Mouse (Mus musculus) CH12F3 (cell line): ENCODE data around the gene Pbx1.

ENCODE experiments used
- in situ Hi-C: fragments of 300-500 bp; cut with MboI; formaldehyde crosslinking; loops from 2 replicates; pipeline ENCODE4 v1.14.3; 2020; ENCODE audit warnings: low sequenced_read_pairs

The Pbx1 gene

DNA sequence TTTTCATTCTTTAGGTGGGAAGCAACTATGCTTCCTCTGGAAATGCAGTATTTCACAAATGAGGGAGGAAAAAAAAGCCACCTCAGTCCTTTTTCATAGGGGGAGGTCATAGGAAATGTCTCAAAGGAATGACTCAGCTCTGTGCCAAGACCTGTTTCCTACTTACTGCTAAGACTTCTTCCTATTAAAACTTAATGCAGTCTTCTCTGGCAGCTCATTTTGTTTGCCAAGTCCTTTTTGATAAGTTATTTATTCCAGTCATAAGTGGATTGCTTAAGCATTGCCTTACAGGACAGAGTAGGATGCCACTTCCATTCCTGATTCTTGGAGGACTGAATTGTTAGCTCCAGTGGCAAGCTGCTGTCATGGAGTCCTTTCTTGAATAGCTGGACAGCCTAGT, 41.3 kb downstream of the Pbx1 start:
- in situ Hi-C loops = no loop called here

DNA sequence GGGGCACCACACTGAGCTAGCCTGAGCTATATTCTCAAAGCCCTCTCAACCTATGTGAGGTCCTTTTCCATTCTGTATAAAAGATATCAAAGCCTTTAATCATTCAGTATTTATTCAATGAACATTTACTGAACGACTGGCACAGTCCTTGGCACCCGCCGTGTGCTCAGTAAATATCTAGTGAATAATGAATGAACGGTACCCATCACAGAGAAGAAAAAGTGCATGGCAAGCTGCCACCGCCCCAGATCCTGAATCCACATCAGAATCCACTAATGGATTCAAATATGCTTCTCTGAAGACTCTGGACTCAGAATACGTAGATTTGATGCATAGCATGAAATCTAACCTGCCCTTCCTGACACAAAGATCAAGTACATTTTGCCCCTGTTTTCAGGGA, 45.9 kb downstream of the Pbx1 start:
- in situ Hi-C loops = no loop called here

DNA sequence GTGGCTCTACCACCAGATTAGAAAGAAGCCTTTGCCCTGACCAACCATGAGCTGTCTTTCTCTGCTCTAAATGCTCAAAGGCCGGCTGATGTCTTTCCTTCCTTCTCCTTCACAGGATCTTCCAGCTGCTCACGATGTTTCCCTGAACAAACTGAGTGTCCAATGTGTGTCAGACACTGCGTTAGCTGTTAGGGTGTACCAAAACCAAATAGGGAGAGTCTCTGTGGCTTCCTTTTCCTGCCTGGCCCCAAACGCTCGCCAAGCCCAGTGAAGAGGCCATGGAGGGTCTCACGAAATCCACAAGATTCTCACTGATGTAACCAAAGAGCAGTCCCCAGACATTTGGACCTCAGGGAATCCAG, 47.5 kb downstream of the Pbx1 start:
- in situ Hi-C loops = no loop called here

DNA sequence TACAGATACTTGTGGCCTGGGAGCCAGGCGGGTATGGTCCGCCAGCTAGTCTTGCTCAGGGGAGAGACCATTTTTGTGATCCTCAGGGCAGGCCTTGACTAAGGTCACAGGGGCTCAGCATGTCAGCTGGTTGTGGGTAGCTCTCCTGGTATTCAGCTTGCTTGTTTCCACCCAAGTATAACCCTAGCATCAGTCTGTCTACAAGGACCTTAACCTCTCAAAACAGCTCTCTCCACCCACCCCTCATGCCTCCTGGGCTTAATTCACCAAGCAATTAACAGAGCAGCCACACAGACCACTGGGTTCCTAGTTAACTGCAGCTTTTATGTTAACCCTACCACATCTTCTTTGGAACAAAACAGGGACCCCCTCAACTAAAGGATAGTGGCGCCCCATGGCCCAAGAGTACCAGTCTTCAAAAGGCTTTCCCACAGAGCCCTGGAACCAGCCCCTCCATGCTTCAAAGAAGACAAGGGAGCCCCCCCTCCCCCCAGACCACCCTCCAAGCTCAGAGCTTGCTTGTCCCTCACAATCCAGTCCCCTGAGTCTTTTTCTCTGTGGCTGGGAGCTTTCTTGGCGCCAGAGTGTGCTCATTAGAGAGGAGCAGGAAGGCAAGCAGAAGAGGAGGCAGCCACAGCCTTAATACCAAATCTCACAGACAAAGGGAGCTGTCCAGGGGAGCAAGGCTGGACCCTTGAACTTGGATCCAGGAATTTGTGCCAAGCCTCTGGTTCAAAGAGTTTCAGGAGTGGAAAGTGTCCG, 48.1 kb downstream of the Pbx1 start:
- in situ Hi-C loops = no loop called here

DNA sequence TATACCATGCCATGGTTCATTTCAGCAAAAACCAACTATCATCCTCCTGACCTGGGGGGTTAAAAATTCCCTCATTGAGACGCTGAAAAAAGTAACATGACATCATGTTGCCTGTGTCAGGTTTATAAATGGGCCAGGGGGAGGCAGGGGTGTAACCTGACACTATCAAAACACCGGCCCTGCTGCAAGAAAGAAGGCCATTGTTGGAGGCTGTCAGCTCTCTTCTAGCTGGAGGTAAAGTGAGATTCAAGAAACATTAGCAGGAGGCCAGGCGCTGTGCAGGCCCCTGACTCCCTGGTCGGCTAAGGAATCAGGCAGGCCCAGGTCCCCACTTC, 49.3 kb downstream of the Pbx1 start:
- in situ Hi-C loops = no loop called here

DNA sequence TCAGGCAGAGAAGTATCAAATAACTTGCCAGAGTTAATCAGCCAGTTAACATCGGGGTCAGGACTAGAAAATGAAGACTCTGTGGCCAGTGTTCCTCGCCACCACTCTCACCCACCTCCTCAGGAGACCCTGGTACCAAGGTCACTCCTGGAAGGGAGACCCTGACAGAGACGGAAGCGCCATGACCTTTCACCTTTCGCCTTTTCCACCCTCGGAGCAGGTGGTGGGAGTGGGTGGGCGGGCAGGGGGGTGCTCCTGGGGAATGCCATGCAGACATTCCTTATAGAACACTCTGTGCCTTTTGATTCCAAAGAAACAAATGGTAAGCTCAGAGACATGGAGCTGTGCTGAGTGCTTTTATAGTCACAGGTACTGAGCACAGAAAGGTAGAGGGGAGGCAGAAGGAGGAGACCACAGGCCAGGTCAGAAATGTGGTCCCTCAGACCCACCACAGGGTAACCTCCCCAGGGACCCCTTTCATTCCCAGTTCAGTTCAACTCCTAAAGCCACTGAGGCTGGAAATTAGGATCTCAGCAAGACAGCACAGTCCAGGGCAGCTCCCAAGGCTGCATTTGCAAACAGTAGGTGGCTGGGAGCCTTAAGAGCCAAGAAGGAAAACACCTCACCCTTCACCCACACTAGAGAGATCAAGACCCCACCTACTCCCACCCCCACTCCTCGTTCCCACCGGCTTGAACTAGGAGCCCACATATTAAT, 49.8 kb downstream of the Pbx1 start:
- in situ Hi-C loops = no loop called here

DNA sequence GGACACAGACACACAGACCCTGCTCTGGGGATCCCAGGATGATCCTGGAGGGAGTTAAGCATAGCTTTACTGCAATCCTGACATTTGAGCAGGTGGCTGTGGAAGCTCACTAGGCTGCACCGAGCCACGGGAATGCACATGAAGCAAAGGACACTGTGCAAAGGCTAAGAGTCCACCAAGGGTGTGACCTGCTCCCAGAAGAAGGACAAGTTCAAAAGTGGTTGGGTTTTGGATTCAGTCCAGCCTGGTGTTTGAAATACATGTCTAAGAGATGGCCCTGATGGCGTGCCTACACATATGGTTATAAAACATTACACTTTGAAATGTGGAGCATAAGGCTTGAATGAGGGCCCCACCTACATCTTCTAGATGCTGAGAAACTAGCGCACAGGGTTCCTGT, 50.6 kb downstream of the Pbx1 start:
- in situ Hi-C loops = no loop called here

DNA sequence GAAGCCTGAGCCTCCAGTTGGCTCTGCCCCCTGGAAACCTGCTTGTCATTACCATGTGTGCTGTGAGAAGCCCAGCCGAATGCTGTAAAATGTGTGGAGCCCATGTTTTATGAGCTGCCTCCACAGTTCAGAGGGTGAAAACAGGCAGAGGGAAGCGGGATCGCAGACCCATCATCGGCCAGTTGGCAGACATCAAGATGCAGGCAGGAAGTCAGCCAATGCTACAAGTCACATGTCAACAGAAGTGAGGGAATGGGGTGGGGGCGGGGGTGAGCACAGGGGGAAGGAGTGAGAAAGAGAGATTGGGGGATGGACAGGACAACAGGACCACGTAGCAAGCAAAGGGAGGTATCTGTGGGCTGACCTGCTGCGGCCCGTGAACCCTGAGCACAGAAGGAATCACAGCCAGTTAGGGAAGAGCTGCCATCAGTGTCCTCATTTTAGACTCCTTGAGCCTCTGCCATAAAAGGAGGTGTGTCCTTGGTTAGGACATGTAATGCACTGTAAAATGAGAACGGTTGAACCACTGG, 51.8 kb downstream of the Pbx1 start:
- in situ Hi-C loops = no loop called here

DNA sequence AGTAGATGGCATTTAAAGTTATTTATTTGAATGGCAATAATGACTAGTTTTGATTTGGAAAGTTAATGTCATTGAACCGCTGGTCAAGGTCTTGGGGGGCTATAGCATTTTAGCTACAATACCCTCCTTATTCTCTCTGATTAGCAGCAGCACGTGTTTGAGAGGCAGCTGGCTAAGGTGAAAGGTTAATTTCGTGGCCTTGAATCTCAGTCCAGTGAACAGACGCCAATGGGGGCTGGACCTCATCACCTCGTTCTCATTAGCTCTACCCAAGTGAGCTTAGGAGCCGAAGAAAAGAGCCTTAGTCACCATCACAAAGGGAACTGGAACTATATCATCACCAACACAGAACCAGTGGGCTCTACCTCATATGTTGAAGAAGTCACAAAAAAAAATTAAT, 54.4 kb downstream of the Pbx1 start:
- in situ Hi-C loops = no loop called here

DNA sequence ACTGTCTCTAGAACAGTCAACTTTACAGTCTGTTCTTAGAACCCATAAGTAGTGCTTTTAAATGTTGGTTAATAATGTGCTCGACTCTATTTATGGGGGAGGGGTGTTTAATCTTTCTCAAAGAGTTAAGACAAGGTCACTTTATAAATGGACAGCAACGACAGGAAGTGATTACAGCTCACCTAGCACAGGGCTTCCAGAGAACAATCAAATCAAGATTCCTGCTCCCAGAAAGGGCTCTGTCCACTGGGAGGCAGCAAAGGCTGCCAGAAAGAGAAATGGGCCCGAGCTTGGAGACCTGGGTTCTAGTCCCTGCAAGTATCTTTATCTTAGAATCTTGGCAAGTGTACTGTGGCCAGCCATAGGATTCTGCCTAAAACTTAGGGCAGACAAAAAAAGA, 55.7 kb downstream of the Pbx1 start:
- in situ Hi-C loops = no loop called here

DNA sequence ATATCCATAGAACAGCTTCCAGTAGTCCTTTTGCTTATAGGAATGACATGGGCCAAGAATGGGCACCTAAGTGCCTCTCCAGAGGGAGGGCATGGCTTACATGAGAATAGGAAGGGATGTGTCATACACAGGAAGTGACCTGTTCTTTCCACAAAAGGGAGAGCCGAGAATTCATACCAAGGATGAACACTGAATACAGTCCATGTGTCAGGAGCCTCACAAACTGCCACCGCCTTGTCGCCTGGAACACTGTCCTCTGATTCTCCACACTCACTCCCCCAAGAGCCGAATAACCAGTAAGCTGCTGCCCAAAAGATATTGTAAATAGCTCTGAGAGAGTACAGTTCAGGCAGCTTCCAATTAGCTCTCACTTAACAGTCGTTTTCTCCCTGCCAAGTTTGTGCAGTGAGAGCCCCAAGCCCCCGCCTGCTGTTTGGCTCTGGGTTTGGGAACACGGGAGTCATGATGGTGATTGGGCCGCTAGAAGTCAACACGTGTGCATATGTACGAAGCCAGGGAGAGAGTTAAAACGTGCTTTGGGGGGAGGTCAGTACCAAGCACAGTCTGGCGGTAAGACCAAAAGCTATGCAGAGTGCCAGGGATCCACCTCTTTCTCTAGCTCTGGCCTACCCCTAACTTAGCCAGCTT, 57.0 kb downstream of the Pbx1 start:
- in situ Hi-C loops = no loop called here

DNA sequence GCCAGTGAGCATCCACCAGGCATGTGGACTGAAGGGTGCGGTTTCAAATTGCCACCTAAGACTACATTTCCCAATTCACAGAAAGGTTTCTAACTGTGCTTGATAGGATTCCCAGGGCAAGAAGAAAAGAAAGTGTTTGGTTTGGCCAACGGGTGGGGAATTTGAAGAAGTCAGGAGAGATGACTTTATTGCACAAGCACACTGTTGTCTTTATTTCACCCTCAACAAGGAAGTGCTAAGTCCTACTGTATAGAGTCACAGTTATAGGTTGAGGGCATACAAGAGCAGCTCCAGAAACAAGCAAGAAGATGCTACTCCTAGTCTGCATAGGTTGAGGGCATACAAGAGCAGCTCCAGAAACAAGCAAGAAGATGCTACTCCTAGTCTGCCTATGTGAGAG, 60.0 kb downstream of the Pbx1 start:
- in situ Hi-C loops = no loop called here

DNA sequence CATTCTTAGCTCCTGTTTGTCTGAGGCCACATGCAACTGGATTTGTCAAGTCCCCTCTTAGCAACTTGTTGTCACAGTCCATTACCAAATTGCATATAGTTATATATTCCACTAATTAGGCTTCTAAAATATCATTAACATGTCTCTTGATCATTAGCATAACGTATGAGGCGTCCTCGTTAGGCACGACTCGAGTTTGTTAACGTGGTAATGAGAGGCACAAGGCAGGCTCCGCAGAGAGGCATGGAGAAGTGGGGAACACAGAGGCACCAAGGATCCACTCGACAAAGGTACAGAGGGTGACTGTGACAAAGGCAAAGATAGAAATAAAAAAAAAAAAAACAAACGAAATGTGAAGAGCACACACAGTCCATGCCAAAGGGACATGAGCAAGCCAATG, 61.1 kb downstream of the Pbx1 start:
- in situ Hi-C loops = no loop called here

DNA sequence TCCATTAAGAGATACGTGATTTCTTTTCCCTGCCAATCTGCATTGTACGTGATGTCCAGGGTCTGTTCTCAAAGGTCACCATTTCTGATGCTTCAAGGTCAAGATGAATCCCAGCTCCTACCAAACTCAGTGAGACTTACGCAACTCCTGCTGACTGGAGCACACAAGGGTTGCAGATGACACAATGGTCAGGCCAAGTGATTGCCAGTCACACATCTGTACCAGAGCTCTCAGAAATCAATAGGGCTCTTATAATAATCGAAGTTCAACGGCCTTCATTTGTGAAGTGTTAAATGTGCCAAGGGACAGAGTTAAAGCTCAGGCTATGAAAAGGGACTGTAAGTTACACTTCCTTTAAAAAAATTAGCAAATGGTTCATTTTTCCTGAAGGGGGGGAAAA, 65.8 kb downstream of the Pbx1 start:
- in situ Hi-C loops = no loop called here

DNA sequence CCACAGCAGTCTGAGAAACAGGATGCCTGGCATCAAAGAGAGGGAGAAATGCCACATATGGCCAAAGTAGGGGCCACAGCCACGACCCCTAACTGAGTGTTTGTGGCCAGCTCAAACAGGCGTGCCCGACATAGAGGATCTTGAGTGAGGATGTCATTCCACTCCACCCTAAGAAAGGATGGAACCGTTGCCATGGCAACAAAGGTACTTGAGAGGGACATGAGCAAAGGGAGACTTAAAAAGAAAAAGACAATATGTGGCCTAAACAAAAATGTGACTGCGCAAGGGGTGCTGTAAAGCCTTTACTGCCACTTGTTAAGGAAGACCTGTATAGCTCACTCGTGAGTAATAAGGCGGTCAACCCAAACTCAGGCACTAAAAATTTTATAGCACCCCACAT, 67.7 kb downstream of the Pbx1 start:
- in situ Hi-C loops = no loop called here

DNA sequence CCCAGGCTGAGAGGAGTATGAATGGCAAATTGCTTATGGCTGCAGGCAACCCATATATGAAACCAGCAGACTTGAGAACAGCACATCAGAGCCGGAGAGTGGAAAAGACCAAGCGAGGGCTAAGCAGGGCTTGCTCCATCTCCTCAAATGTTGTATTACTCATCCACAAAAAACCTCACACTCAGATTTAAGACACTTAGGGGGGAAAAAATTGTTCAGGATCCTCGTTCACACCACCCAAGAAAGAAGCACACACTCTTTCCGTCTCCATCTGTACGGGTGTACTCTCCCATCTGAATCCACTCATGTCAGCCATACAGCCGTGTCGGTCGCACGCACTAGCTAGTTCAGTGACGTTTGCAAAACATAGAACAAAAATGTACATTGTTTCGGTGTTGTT, 69.0 kb downstream of the Pbx1 start:
- in situ Hi-C loops = no loop called here

DNA sequence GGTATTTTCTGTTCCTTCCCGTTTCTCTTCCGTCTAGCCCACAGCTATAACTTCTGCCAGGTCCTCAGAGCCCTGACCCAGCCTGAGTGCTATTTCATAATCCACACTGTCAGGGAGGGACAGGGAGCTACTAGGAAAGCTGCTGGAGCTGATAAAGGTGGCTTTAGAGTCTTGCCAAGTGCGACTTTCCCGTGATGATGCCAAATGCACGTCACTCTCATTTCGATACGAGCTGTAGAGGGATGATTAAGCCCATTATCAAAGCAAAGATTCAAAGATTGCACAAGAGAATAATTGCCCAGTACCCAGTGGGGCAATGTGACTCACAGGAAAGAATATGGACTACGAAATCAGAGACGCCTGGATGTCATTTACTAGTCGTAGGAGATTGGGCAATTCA, 69.6 kb downstream of the Pbx1 start:
- in situ Hi-C loops = no loop called here

DNA sequence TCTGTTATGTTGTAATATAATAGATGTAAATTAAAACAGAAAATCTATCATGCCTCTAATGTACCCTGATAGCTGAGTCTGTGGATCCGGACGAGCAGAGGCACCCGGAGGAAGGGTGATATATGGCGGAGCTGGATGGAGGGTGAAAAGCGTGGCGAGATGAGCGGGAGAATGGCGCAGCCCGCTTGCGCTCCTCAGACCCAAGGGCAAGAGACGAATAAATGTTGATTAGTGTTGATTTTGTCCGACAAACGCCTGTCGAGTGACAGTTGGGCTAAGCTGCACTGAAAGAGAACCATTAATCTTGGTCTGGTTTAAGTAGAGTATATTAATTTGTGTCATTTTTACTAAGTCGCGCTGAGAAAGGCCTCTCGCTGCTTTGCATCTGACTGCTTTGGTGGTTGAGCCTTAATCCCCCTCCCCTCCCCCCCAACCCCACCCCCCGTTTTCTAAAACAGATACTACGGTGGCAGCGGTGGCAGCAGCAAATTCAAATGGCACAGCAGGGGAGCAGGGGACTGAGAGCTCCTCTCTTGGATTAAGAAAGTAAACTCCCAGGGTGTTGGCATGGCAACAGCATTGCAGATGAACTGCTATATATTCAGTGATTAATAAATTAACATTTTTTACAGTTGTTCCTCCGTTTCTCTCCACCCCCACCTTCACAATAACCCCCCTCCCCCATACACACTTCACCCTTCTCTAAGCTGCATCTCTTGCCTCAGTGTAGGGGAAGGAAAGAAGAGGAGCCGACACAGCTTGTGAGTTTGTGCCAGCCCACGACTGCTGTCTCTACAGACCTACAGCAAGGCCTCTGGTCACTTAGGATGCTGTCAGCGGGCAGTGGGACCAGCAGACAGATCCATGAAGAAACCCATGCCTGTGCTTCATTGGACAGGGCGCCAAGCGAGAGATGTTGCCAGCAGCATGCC, 74.1 kb downstream of the Pbx1 start:
- in situ Hi-C loops = no loop called here

DNA sequence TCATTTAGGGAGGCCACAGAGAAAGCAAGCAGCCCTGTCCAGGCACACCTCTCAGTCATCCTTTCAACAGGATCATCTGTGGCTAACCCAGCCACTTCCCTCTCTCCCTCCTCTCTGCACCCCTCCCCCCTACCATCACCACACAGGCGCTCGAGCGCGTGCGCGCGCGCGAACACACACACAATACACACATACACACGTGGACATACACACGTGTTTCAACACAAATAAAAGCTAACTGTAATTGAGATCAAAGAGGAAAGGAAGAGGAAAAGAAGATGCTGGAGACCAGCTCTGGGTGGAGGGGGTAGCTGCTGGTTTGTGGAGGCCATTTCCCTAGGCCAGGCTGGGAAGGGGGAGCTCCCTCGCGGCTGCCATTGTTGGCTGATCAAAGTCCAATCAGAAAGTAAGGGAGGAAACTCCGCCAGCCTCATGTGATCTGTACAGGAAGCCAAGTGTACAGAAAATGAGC, 75.1 kb downstream of the Pbx1 start:
- in situ Hi-C loops = no loop called here

DNA sequence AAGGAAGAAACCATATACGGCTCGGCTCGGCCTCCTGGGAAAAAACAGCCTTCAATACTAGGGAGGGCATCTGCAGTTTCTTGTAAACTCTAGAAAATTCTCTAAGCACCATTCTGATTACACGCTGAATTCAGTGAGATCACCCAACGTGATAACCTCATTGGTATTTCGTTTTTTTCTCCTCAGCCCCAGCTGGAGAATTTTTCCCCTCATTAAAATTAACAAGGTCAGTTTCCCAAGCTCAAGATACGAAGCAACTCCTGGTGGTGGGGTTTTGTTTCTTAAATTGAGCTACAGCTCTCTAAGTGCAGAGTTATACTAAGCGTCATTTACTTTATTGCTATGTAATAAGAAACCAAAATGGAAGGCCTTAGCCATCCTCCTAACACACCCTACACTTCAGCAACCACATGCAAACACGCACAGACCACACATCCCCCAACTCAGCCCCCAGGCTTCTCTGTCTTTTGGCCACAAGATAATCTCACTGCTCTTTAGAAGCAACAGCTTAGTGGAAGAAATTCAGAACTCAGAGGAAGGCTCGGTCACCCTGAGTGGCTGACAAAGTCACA, 76.0 kb downstream of the Pbx1 start:
- in situ Hi-C loops = no loop called here

DNA sequence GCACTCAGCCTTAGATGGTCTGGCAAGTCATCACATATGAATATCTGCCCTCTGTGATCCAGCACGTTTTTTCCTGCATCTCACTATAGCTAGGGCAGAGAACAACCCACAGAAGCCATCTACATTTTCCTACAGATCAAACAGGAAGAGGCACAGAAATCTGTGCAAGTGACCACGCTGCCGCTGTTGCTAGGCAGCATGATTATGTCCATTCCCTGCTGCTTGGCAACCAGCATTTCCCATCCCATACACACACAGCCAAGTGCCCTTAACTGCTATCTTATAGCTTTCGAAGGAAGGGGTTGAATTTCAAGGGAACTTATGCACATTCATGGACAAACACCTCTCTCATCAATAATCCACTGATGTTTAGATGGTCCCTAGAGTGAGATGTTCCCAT, 77.1 kb downstream of the Pbx1 start:
- in situ Hi-C loops = no loop called here
